Mouse (Mus musculus) myocyte (in vitro differentiated cells): ENCODE measurements at regions not wholly inside any gene's neighbourhood (a gene's known extent, or its start where the extent isn't known, plus 50 kb on each side); places are given as distances from the start of the nearest gene placed in this dataset.

Experiments
- H3K27me3 ChIP-seq: one replicate; pipeline ENCODE4 v1.6.1; 2011; ENCODE audit not compliant: control insufficient read depth, insufficient read depth, insufficient read length
- H3K36me3 ChIP-seq: one replicate; pipeline ENCODE4 v1.6.1; 2011; ENCODE audit not compliant: control insufficient read depth, insufficient read depth
- H3K4me2 ChIP-seq: one replicate; pipeline ENCODE4 v1.6.1; 2011; ENCODE audit warnings: low read depth, control low read depth
- H3K4me3 ChIP-seq: one replicate; pipeline ENCODE4 v1.5.1; 2011; ENCODE audit warnings: mild to moderate bottlenecking, control low read depth, moderate library complexity
- H3K79me2 ChIP-seq: one replicate; pipeline ENCODE4 v1.6.1; 2011; ENCODE audit not compliant: control insufficient read depth, insufficient read depth
- H3ac ChIP-seq: one replicate; pipeline ENCODE4 v1.6.1; 2011; ENCODE audit not compliant: control insufficient read depth, insufficient read length
- CEBPB ChIP-seq: IDR thresholded peaks from 2 replicates; pipeline ENCODE4 v1.6.1; 2011; ENCODE audit warnings: mild to moderate bottlenecking, moderate library complexity; ENCODE audit not compliant: poor library complexity, insufficient read depth, severe bottlenecking
- E2F4 ChIP-seq: IDR thresholded peaks from one replicate; pipeline ENCODE4 v1.6.1; 2011; ENCODE audit warnings: mild to moderate bottlenecking, control low read depth, moderate library complexity; ENCODE audit not compliant: insufficient read depth
- MAX ChIP-seq: IDR thresholded peaks from one replicate; pipeline ENCODE4 v1.6.1; 2011; ENCODE audit warnings: low read depth, mild to moderate bottlenecking, control low read depth
- MYOD1 ChIP-seq, 3 experiments: IDR thresholded peaks; one replicate each; pipeline ENCODE4 v1.6.1; 2011; ENCODE audit warnings: control low read depth in 2 of 3, low read depth in 2 of 3, mild to moderate bottlenecking in 2 of 3, moderate library complexity in 1 of 3; ENCODE audit not compliant: insufficient read length in 2 of 3, control insufficient read depth in 1 of 3
- MYOG ChIP-seq, 3 experiments: IDR thresholded peaks; one replicate each; pipeline ENCODE4 v1.6.1; 2011; ENCODE audit warnings: control low read depth in 2 of 3, low read depth in 2 of 3, mild to moderate bottlenecking in 2 of 3; ENCODE audit not compliant: insufficient read length in 2 of 3, control insufficient read depth in 1 of 3, insufficient read depth in 1 of 3
- POLR2A ChIP-seq: IDR thresholded peaks from one replicate; pipeline ENCODE4 v1.6.1; 2011; ENCODE audit warnings: low read depth, mild to moderate bottlenecking, control low read depth, moderate library complexity; ENCODE audit not compliant: insufficient read length
- POLR2AphosphoS2 ChIP-seq: IDR thresholded peaks from one replicate; pipeline ENCODE4 v1.6.1; 2011; ENCODE audit warnings: low read depth, control low read depth; ENCODE audit not compliant: insufficient read length
- REST ChIP-seq: IDR thresholded peaks from one replicate; pipeline ENCODE4 v1.6.1; 2011; ENCODE audit warnings: mild to moderate bottlenecking, control low read depth, moderate library complexity; ENCODE audit not compliant: insufficient read depth, insufficient read length
- SRF ChIP-seq: IDR thresholded peaks from one replicate; pipeline ENCODE4 v1.6.1; 2011; ENCODE audit warnings: low read depth; ENCODE audit not compliant: control insufficient read depth, insufficient read length
- TCF12 ChIP-seq: IDR thresholded peaks from one replicate; pipeline ENCODE4 v1.6.1; 2011; ENCODE audit warnings: mild to moderate bottlenecking, control low read depth; ENCODE audit not compliant: poor library complexity, insufficient read depth, severe bottlenecking
- TCF3 ChIP-seq: IDR thresholded peaks from one replicate; pipeline ENCODE4 v1.6.1; 2011; ENCODE audit warnings: low read depth, control low read depth; ENCODE audit not compliant: insufficient read length
- USF1 ChIP-seq: IDR thresholded peaks from one replicate; pipeline ENCODE4 v1.6.1; 2011; ENCODE audit warnings: low read depth, mild to moderate bottlenecking, control low read depth, moderate library complexity

DNA sequence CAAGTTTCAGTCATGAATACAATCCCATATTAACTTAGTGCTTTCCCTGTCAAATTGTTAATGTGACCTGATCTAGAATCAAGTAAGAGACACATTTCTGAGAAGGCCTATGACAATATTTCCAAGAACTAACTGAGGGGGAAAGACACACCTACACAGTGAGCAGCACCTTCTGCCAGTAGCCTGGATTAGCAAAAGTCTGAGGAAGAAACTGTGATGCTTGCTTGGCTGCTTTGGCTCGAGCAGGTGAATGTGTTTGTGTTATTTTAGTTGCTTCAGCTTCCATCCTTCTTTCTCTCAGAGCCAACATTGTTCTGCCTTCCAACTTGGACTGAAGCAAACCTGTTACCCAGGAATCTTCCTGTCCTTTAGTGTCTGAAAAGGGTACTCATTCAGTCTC, 1347.7 kb downstream of the Stim2 start:
- TF ChIP-seq MYOG (IDR thresholded peaks at IDR 0.05; ENCODE audit: control insufficient read depth in 1 of 3, insufficient read depth in 1 of 3, insufficient read length in 2 of 3, low read depth in 2 of 3) (no peak), POLR2A (no peak), MYOD1 (IDR thresholded peaks at IDR 0.05; ENCODE audit: control insufficient read depth in 1 of 3, insufficient read length in 2 of 3, low read depth in 2 of 3) (no peak), TCF3 (no peak), REST (no peak), MAX (no peak), USF1 (no peak), E2F4 (no peak), TCF12 (no peak), CEBPB (no peak), POLR2AphosphoS2 (no peak), SRF (no peak)
- Histone ChIP-seq H3K79me2 (no peaks in the 10 kb centered on the region), H3ac (no peak overlapping the region), H3K27me3 (no peaks in the 10 kb centered on the region), H3K4me3 (no peak overlapping the region), H3K36me3 (no peaks in the 10 kb centered on the region), H3K4me2 (no peak overlapping the region)

DNA sequence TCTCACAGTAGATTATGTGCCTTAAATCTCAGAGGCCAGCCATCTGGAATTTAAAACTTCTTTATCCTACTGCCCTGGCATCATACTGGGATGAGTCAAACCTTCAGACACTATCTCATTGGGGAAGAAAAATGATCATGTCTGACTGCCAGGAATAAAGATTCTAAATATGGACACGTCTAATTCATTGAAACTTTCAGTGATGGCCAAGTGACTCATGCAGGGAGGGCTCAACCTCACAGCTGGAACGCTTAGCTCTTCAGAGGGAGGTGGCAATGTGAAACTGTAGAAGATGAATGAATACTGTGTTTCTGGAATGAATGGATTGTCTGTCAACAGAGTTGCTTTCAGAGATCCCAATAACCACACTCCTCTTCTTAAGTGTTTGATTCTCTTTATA, 1357.2 kb downstream of the Stim2 start:
- no peak for TF ChIP-seq POLR2AphosphoS2
- TF ChIP-seq TCF3, result no peak
- no peak for TF ChIP-seq E2F4
- peak; percentile 11 for TF ChIP-seq SRF
- peak in 1 of 3 experiments; percentile 35 for TF ChIP-seq MYOD1 (IDR thresholded peaks at IDR 0.05; ENCODE audit: control insufficient read depth in 1 of 3, insufficient read length in 2 of 3, low read depth in 2 of 3)
- no peak for TF ChIP-seq CEBPB
- no peak for TF ChIP-seq REST
- TF ChIP-seq POLR2A, result no peak
- TF ChIP-seq MYOG (IDR thresholded peaks at IDR 0.05; ENCODE audit: control insufficient read depth in 1 of 3, insufficient read depth in 1 of 3, insufficient read length in 2 of 3, low read depth in 2 of 3), result no peak
- Histone ChIP-seq H3K27me3 (no peaks in the 10 kb centered on the region), H3ac (no peak overlapping the region), H3K36me3 (no peaks in the 10 kb centered on the region), H3K4me2 (peak overlapping the region; percentile 7), H3K4me3 (no peak overlapping the region), H3K79me2 (no peaks in the 10 kb centered on the region)

DNA sequence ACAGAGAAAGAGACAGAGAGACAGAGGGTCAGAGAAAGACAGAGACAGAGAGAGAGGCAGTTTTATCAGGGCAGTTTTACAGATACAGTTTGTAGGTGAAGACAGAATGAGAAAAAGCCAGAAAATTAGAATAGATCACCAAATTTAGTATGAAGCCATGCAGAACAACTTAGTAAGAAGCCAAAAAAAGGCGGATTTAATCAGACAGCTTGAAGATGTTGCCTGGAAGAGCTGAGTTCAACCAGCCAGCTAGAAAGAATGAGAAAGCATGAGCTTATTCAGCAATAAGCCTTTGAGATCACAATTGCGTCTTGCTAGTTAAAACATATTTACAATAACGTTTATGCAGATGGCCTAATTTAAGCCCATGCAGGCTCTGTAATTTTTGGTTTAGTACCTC, 1376.0 kb downstream of the Stim2 start:
- no peak for TF ChIP-seq CEBPB
- no peak for TF ChIP-seq MYOD1 (IDR thresholded peaks at IDR 0.05; ENCODE audit: control insufficient read depth in 1 of 3, insufficient read length in 2 of 3, low read depth in 2 of 3)
- no peak for TF ChIP-seq USF1
- no peak for TF ChIP-seq TCF3
- no peak overlapping the region for H3K4me3 ChIP-seq
- no peaks in the 10 kb centered on the region for H3K36me3 ChIP-seq
- no peak overlapping the region for H3ac ChIP-seq
- H3K79me2 ChIP-seq, result no peaks in the 10 kb centered on the region
- no peak overlapping the region for H3K4me2 ChIP-seq
- no peaks in the 10 kb centered on the region for H3K27me3 ChIP-seq

DNA sequence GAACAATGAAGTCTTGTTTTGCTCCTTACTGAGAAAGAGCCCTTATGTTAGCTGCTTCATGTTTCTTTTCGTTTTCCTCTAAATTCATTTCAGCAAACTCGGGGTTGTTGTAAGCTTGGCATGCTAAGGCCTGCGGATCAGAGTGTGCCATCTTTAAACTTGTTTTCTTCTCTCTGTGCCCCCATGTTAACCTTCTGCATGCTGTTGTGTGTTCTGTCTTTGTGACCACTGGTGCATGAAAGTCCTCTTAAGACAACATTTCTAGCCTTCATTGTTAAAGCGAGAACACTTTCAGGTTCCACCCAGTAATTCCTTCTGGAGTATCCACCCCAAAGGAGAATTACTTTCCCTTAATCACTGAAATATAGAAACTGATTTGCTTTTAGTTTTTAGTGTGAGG, 1392.5 kb downstream of the Stim2 start:
- Histone ChIP-seq H3K4me2 (no peak overlapping the region), H3K27me3 (no peaks in the 10 kb centered on the region), H3ac (no peak overlapping the region), H3K36me3 (no peaks in the 10 kb centered on the region), H3K79me2 (no peaks in the 10 kb centered on the region), H3K4me3 (no peak overlapping the region)
- TF ChIP-seq SRF (no peak), USF1 (no peak)

DNA sequence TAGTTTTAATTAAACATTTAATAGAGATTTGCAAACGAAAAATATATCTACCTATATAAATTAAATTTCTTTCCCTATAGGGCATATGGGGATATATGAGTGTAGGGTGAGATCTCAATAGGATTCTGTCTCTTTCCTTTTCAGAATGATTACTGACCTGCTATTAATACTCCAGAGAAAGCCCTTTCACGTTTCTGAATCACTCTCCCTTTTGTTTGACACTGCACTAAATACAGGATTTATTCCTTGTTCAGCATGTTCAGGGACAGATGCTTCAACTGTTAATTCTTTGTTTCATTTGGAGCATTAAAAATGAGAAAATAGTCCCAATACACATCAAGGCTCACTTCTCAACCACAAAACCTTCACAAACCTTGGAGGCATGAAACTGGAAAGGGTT, 1397.7 kb downstream of the Stim2 start:
- no peaks in the 10 kb centered on the region for H3K27me3 ChIP-seq
- no peak overlapping the region for H3K4me2 ChIP-seq
- H3K79me2 ChIP-seq, result no peaks in the 10 kb centered on the region
- no peak for TF ChIP-seq TCF12
- TF ChIP-seq CEBPB, result no peak
- TF ChIP-seq E2F4, result no peak
- no peak for TF ChIP-seq POLR2AphosphoS2
- no peak for TF ChIP-seq MYOG (IDR thresholded peaks at IDR 0.05; ENCODE audit: control insufficient read depth in 1 of 3, insufficient read depth in 1 of 3, insufficient read length in 2 of 3, low read depth in 2 of 3)
- TF ChIP-seq TCF3, result no peak
- no peak for TF ChIP-seq POLR2A
- TF ChIP-seq SRF, result no peak
- TF ChIP-seq MYOD1 (IDR thresholded peaks at IDR 0.05; ENCODE audit: control insufficient read depth in 1 of 3, insufficient read length in 2 of 3, low read depth in 2 of 3), result no peak
- no peak for TF ChIP-seq MAX
- TF ChIP-seq REST, result no peak
- no peak for TF ChIP-seq USF1
- no peak overlapping the region for H3K4me3 ChIP-seq
- no peaks in the 10 kb centered on the region for H3K36me3 ChIP-seq
- no peak overlapping the region for H3ac ChIP-seq
